Mouse (Mus musculus): ENCODE results near the gene Sec61b.

Sec61b gene

DNA sequence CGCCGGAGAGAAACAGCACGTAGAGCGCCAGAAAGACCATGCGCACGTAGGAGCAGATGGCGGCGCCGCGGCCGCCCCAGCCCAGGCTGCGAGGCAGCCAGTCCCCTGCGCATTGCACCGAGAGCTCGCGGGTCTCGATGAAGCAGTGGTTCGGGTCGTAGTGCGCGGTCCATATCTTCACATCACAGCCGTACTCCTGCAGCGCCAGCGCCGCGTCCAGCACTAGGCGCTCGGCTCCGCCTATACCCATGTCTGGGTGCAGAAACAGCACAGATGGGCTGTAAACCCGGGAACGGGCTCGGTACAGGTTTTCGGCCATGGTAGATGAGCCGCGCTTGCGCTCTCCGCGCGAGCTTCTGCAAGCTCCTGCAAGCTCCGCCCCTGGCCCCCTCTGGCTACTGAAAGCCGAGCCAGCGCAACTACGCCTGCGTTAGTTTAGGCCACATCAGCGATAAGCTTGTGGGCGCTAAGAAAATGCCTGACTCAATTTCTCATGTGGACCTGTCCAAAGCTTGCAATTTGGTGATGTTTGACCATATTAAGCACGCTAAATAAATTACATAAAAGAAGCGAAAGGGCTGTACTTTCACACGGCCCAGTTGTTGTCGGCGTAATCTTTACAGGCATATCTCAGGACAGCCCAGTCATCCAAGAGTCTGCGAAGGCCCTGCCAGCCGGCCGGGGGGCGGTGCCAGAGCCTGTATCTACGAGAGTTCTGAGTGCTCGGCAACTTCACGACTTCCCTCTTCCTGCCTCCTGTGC lies at the start of gene Sec61b, which contains the start of gene Alg2:
Gene Sec61b, plus strand, starts transcription at position 691 of the 762 bp plus-strand sequence.
Gene Alg2, minus strand, starts transcription at position 366 of the 762 bp plus-strand sequence.
- DNase-seq (ENCODE audit: low read depth, low spot score): peak; percentile 98

DNA sequence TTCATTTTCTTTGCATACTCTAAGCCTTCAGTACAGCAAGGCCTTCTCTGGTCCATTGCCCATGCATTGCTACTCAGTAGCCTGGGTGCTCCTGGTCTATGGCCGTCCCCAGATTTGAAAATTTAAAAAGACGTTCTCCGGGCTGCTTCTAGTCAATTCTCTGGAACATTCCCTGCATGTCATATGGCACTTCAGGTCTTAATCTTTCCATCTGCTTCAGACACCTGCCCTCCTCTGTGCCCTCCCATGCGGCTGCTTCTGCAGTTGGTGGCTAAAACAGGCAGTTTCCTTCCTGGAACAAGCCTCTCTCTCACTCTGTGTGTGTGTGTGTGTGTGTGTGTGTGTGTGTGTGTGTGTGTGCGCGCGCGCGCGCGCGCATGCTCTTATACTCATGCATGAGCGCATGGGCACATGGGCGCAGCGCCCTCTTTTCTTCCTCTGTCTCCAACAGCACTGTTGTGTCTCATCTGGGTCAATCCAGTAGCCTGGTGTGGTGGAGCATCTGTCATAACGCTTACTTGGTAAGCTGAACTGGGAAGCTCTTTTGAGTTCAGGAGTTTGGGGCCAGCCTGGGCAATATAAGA lies 49.1 kb upstream of the Sec61b start:
- DNase-seq (ENCODE audit: low read depth, low spot score): no peak

DNA sequence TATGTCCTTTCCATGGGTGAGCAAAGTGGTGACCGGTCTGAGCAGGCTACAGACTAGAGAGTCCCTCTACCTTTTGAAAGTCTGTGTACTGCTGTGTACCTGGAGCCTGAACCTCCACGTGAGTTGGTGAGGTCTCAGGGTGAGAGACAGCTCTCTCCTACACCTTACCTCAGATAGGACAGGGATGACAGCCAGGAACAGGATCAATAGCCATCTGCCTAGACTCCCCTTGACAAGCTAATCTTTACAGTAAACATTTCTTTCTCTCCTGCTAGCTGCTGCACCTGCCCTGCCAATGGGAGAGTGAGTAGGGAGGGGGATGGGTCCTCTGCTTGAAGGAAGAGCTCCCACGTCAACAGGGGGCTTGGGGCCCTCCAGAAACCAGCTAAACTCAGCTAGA lies 46.9 kb upstream of the Sec61b start:
- DNase-seq (ENCODE audit: low read depth, low spot score): no peak

DNA sequence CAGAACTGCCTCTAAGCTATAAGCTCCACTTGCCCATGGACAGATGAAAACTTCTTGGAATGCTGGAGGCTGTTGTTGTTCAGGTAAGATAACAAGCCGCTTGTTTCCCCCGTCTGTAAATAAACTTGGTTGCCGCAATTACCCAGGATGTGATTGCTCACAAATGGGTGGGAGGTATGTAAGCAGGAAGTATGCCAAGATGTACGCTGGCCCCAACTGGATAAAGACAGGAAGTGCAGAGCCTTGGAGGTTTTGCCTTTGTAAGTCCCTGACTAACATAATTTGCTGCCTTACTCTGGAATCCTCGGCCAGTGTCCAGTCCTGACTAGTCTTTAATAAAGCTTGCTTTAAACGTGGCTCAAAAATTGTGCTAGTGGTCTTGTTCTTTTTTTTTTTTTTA lies 43.9 kb upstream of the Sec61b start:
- no peak for DNase-seq (ENCODE audit: low read depth, low spot score)

DNA sequence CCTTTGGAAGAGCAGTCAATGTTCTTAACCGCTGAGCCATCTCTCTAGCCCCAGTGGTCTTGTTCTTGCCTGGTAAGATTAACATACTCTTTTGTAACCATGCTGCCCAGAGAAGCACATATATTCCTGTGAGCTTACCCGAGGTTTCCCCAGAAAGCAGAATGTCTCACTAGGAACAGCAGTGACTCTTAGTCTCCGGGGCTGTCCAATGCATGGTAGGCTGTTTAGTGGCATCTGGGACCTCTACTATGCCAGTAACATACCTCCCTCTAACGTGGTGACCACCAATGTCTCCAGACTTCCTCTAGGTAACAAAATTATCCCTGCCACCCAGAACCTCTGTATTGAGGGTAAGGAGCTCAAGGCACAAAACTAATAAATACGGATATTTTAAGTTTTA lies 43.4 kb upstream of the Sec61b start:
- no peak for DNase-seq (ENCODE audit: low read depth, low spot score)

DNA sequence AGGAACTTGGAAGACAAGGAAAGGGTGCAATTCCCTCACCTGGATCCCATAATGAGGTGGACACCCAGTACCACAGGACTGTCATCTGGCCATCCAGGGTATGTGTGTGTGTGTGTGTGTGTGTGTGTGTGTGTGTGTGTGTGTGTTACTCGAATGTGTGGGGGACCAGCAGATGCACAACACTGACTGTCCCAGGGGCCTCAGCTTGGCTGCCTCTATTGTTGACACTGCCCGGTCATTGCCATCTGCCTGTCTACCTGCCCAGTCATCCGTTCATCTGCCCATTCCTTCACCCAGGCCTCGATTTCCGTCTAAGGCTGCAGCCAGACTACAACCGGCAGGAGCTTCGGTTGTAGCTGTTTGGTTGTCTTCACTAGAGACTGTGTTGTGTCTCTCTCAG lies 41.7 kb upstream of the Sec61b start:
- no peak for DNase-seq (ENCODE audit: low read depth, low spot score)

DNA sequence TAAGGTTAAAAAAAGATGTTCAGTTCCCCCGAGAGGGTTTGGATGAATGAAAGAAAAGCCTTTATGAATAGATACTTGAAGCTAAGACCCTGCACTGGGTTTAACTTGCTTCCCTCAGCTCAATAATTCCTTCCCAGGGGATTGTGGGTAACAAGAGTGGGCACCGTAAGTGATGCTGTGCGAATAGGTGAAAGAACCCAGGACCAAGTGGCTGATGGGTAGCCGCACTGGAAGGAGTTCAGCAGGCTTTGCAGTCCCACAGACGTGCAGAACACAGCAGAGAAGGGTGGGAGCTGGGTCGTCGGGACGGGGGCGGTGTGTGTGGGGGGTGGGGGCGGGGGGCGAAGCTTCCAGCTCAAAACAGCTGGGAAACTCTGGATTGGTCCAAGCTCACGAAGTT lies 39.3 kb upstream of the Sec61b start:
- DNase-seq (ENCODE audit: low read depth, low spot score): no peak

DNA sequence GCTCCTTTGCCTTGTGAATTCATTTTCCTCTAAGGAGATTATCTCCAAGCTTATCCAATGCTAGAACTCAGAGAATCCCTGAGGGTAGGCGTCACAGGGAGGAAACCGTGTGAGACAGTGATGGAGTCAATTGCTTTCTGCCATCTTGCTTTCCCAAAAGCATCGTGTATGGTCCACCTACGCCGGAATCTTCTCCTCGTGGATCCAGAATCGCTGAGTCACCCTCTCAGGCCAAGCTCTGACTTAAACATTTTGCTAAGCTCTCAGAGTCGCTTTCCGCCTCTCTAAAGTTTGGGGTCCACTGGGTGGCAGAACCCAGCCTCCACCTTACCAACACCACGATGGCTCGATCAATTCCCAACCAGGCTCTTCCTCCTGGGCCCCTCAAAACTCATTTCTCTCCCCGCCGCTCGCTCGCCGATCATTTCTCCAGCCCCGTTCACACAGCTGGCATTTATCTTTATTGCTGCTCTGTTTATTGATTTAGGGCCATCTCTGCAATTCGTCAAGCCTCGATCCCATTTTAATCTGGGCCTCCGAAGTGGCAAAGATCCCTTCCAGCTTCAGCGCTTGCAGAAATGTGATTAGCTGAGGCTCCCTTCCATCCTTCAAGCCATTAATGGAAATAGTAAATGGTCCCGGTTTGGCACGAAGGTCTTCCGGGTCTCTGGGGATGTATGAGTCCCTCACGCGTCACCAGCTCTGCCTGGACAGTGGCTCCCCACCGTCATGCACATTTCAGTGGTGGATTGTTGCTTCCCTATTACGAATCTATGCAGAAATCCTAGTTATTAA lies 38.7 kb upstream of the Sec61b start:
- no peak for DNase-seq (ENCODE audit: low read depth, low spot score)

DNA sequence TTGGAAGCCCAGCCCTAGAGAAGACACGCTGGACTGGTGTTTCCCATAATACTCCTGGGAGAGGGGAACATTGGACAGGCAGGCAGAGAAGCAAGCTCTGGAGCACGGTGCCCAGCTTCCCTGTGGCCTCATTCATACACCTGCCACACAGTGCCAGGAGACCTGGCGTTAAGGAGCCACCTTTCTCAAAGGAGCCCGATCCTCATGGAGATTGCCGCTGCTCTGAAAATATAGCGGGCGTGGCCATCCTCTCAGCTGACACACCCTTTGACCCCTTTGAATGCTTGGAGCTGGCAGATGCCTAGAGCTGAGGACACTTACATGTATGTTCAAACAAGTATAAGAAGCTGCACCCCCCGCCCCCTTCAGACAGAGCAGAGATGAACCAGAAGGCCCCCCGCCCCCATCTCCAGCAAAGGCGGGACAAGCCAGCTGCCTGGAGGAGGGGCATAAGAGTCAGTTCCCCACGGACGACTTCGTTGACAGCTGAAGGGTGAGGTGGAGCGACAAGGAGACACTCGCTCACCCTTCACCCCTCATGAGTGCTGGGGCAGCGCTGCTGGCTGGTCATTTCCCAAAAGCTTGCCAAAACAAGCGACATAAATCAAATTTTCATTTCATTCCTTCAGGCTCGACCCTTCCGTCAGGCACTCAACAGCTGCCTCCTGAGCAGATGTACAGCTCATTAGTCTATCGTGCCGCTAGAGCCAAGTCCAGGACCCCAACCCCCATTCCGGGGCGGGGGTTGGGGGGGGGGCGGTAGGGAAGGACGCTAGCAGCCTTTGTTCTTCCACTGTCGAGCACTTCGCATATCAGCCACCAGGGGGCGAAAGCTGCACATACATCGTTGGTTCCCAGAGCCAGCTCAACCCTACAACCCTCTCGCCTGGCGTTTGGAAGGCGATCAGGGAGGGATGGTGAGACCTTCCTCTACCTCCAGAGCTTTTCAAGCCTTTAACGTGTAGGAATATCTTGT lies 36.8 kb upstream of the Sec61b start:
- peak; percentile 96 for DNase-seq (ENCODE audit: low read depth, low spot score)

DNA sequence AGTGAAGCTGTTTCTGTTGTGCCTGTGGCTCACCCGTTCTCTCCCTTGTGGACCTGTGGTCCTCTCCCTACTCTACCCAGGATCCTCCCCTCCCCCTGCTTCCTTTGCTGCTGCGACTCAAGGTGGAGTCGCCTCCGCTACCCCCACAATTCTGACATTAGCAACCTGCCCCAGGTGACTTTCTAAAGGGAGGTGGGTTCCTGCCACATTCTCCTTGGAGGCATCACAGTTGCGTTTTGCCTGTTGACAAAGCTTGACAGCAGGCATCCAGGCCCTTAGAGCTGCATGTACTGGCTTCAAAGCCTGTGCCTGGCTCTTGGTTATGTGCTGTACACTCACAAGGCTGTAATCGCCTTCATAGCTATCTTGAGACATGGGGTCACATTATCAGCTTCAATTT lies 35.5 kb upstream of the Sec61b start:
- DNase-seq (ENCODE audit: low read depth, low spot score): no peak

DNA sequence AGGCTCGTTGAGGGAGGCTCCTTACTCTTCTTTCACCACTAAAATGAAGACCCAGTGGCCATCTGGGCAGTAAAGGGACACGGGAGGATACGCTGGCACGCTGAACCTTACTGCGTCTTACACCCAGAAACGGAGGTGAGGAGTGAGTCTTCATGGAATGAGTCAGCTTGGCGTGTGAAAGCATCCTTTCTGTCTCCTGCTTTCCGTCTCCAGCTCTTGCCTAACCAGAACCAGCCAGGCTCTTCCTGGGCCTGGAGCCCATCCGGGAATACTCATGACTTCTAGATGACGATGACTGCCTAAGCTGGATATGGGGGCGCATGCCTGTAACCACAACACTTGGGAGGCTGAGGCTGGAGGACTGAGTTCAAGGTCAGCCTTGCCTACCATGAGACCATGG lies 33.5 kb upstream of the Sec61b start:
- DNase-seq (ENCODE audit: low read depth, low spot score): no peak

DNA sequence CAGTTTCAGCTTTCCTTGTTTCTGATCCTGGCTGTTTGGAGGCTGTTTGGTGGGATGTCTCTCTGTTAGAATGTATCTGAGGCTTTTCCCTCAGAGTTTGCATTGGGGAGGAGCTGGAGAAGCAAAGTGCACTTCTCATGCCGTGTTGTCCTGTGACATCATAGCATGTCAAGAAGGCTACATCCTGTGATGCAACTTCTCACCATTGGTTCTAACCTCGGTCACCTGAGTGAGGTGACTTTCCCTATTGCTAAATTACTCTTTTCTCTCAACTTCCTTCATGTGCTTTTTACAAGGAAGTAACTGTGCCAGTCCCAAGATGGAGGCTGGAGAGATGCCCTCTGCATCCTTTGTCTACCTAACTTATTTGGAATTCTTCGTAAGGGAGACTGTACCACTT lies 25.9 kb upstream of the Sec61b start:
- DNase-seq (ENCODE audit: low read depth, low spot score): no peak

DNA sequence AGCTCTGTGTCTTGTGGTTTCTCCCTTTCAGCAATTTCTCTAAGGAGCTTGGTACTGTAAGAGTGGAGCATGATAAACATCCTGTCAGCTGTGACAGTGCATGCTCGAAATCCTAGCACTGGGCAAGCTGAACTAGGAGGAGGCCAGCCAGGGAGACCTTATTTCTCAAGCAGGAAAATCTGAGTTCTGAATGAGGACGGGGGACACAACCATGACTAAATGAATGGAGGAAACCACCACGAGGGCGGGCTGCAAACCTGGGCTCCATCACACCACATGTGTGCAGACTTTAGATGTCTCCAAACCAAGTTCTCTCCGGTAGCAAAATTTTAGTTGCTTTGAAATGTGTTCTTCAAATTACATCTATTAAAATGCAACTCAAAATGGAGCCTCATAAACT lies 25.3 kb upstream of the Sec61b start:
- no peak for DNase-seq (ENCODE audit: low read depth, low spot score)

DNA sequence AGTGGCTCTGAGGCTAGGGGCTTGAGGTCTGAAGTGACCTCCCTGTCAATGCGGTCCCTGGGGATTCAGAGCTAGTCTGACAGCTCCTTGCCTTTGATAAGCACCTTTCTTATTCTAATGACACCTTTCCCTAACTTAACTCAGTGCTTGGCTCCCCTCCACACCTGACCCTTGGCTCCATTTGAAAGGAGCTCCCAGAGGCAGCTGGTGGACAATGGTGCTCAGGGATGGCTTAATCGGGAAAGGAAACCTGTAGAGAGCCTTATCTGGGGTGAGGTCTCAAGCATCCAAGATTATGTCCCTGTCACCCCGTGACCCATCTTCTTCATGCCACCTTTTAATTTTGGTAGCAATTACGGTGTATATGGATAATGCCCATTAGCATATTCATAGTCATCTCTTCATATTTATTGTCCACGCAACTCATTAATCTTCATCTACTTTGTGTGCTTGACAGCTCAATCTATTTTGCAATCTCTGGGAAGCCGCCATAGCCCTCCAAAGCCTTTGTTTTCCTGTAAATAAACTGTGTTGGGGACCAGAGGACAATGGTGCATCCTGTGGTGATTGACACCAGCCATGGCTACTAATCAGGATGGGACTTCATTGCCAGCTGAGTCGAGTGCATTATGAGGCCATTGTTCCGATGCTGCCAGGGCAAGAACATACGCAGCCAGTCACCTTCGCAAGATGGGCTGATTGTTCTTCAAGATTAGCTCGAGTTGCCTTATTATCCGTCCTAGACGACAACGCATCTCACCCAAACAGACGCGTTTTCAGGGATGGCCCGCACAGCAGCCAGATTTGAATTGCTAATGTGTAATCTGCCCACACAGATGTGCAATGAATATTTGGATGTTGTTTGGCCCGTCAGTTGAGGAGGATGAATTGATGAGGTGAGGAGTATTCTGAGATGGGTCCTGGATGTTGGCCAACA lies 24.6 kb upstream of the Sec61b start:
- no peak for DNase-seq (ENCODE audit: low read depth, low spot score)

DNA sequence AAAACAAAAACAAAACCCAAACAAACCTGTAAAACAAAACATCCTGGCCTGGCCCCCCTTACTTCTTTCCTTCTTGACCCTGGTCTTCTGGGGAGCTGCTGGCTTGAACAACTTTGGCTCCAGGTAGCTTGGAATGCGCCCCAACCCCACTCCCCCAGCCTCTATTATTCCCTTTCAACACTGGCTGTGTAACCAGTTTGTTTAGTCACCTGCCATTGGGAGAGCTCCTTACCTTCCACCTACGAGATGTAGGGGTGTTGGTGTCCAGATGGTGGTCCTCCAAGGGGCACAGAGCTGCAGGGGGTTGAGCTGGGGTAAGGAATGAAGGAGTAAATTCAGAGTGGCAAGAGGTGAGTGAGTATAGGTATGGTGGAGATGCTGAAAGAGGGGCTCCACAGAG lies 7.3 kb upstream of the Sec61b start:
- DNase-seq (ENCODE audit: low read depth, low spot score): no peak

DNA sequence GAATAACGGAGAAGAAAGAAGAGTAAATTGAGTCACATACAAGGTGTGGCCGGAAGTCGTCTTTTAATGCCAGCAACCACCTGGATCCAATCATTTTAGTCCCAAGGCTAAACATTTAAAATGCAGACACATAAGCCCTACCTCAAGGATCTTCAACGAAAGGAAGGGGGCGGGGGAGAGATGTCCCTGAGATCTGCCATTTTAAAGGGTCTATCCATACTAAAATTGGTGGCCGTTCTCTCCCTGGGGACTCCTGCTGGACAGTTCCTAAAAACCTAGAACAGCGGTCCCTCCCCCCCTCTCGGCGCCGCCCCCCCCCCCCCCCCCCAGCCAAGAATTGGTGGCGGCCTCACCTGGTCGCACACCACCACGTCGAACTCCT lies 881 bp upstream of the Sec61b start:
- no peak for DNase-seq (ENCODE audit: low read depth, low spot score)

DNA sequence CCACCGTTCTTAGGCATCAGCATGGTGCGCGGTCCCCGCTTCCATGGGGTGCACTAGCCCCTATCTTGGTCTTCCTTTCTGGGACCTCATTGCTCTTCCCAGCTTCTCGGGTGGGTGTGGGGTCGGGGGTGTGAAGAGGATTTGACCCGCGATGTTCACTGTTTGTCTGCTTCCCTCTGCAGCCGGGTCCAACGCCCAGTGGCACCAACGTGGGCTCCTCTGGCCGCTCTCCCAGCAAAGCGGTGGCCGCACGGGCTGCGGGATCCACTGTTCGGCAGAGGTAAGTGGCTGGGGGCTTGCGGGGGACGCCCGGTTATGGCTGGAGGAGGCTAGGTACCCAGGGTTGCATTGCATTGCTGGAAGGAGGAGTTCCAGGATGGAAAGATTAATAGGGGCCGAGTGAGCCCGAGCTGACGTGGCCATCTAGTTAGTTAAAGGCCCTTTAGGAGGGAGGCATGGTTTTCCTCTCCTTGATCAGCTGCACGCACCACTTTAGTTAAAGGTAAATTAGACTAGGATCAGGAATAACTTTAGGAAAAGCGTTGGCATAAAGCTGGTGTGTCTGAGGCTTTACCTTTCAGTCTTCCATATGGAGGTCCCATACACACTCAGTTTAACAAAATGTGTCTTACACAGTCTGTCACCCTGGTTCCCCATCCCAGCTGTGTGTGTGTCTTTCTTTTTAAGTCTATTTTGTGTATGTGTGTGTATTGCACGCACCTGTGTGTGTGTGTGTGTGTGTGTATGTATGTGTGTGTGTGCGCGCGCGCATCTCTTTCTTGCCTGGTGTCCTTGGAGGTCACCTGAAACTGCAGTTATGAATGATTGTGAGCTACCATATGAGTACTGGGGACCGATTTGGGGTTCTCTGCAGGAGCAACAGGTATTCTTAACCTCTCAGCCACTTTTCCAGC lies 529 bp downstream of the Sec61b start:
- DNase-seq (ENCODE audit: low read depth, low spot score): no peak

DNA sequence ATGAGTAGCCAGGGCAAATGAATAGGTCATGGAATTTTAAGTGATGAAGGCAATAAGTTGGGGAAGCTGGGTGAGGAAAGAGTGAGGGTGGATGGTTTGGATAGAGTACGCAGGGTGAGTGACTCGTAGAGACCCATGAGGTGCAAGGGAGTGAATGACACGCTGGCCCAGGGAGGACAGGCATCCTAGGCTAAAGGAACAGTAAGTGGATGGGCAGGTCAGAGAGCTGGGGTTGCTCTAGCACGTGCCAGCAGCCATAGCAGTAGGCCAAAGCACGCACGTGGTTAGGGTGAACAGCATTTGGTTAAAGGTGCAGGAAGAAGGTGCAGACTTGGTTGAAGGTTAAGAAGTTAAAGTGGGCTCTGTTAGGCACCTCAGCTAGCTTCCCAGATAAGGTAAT lies 3.1 kb downstream of the Sec61b start:
- no peak for DNase-seq (ENCODE audit: low read depth, low spot score)

DNA sequence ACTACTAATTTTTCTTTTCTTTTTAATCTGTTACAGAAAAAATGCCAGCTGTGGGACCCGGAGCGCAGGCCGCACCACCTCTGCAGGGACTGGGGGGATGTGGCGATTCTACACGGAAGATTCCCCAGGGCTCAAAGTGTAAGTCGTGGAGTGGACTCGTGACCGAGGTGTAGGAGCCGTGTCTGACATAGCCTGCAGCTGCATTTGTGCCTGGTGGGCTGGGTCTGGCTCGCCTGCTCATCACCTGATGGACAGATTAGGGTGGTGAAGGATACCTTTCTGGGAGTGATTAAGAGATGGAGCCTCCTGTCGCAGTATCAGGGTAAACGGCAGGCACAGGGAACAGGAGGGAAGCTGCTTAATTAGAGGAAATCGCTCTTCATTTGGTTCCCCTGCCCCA lies 5.6 kb downstream of the Sec61b start:
- no peak for DNase-seq (ENCODE audit: low read depth, low spot score)
